Mouse (Mus musculus): ENCODE measurements around the gene Lnpep. TPM values are rescaled to one million over a fixed set of nuclear protein-coding genes. Genes with fewer than 3 reads are reported as not detected.
A peak's percentile ranks its signal among the peaks of the same experiment; 100 is the strongest.
"Not testable (repeated sequence)": the region's sequence is repeated elsewhere in the genome, so short reads cannot be mapped to it uniquely, and the experiment has no call there.

Gene Lnpep
- polyA plus RNA-seq (2012; rRNA removed), result 21.1 and 21.2 TPM in 2 replicates

- Histone ChIP-seq H3K4me1 (ENCODE audit: control insufficient read depth, insufficient read depth, low read length) (no peaks in the 10 kb centered on the region), H3K4me3 (ENCODE audit: insufficient read depth, low read length) (peak within 1 kb of the TSS; percentile 65), H3K27ac (ENCODE audit: insufficient read depth, low read length) (peak within 1 kb of the TSS; percentile 99)
- TF ChIP-seq CTCF (IDR thresholded peaks at IDR 0.05; ENCODE audit: extremely low read depth, insufficient read depth, low read length) (no peak), POLR2A (IDR thresholded peaks at IDR 0.05; ENCODE audit: extremely low read depth, insufficient read depth, low read length) (peak; percentile 78)
Measured at GRCm38 (mm10) chr17:17624957-17625586, at the start of gene Lnpep. Lnpep (minus strand) TSS chr17:17625050.

GRCm38 (mm10) chr17:17655829-17656176 lies 31.0 kb upstream of the Lnpep start:
- H3K4me1 ChIP-seq (ENCODE audit: control insufficient read depth, insufficient read depth, low read length), result no peaks in the 10 kb centered on the region
- TF ChIP-seq CTCF (IDR thresholded peaks at IDR 0.05; ENCODE audit: extremely low read depth, insufficient read depth, low read length), result no peak
- TF ChIP-seq POLR2A (IDR thresholded peaks at IDR 0.05; ENCODE audit: extremely low read depth, insufficient read depth, low read length), result no peak
- no peak overlapping the region for H3K27ac ChIP-seq (ENCODE audit: insufficient read depth, low read length)
- no peak overlapping the region for H3K4me3 ChIP-seq (ENCODE audit: insufficient read depth, low read length)

- TF ChIP-seq CTCF (IDR thresholded peaks at IDR 0.05; ENCODE audit: extremely low read depth, insufficient read depth, low read length) (no peak), POLR2A (IDR thresholded peaks at IDR 0.05; ENCODE audit: extremely low read depth, insufficient read depth, low read length) (no peak)
- Histone ChIP-seq H3K27ac (ENCODE audit: insufficient read depth, low read length) (no peak overlapping the region), H3K4me1 (ENCODE audit: control insufficient read depth, insufficient read depth, low read length) (no peaks in the 10 kb centered on the region), H3K4me3 (ENCODE audit: insufficient read depth, low read length) (no peak overlapping the region)
Measured at GRCm38 (mm10) chr17:17654997-17655828, 30.4 kb upstream of the Lnpep start.

GRCm38 (mm10) chr17:17652570-17652969 lies 27.7 kb upstream of the Lnpep start:
- Histone ChIP-seq H3K4me1 (ENCODE audit: control insufficient read depth, insufficient read depth, low read length) (no peaks in the 10 kb centered on the region), H3K27ac (ENCODE audit: insufficient read depth, low read length) (no peak overlapping the region), H3K4me3 (ENCODE audit: insufficient read depth, low read length) (no peak overlapping the region)
- TF ChIP-seq POLR2A (IDR thresholded peaks at IDR 0.05; ENCODE audit: extremely low read depth, insufficient read depth, low read length), result no peak
- no peak for TF ChIP-seq CTCF (IDR thresholded peaks at IDR 0.05; ENCODE audit: extremely low read depth, insufficient read depth, low read length)

- Histone ChIP-seq H3K27ac (ENCODE audit: insufficient read depth, low read length) (no peak overlapping the region), H3K4me3 (ENCODE audit: insufficient read depth, low read length) (no peak overlapping the region), H3K4me1 (ENCODE audit: control insufficient read depth, insufficient read depth, low read length) (no peaks in the 10 kb centered on the region)
- TF ChIP-seq CTCF (IDR thresholded peaks at IDR 0.05; ENCODE audit: extremely low read depth, insufficient read depth, low read length) (peak; percentile 78), POLR2A (IDR thresholded peaks at IDR 0.05; ENCODE audit: extremely low read depth, insufficient read depth, low read length) (no peak)
Measured at GRCm38 (mm10) chr17:17645738-17646137, 20.9 kb upstream of the Lnpep start.

GRCm38 (mm10) chr17:17637387-17637786 lies 12.5 kb upstream of the Lnpep start:
- TF ChIP-seq CTCF (IDR thresholded peaks at IDR 0.05; ENCODE audit: extremely low read depth, insufficient read depth, low read length) (no peak), POLR2A (IDR thresholded peaks at IDR 0.05; ENCODE audit: extremely low read depth, insufficient read depth, low read length) (no peak)
- H3K27ac ChIP-seq (ENCODE audit: insufficient read depth, low read length), result no peak overlapping the region
- no peak overlapping the region for H3K4me3 ChIP-seq (ENCODE audit: insufficient read depth, low read length)
- H3K4me1 ChIP-seq (ENCODE audit: control insufficient read depth, insufficient read depth, low read length), result no peaks in the 10 kb centered on the region

GRCm38 (mm10) chr17:17636147-17636546 lies 11.3 kb upstream of the Lnpep start:
- Histone ChIP-seq H3K4me1 (ENCODE audit: control insufficient read depth, insufficient read depth, low read length) (no peaks in the 10 kb centered on the region), H3K27ac (ENCODE audit: insufficient read depth, low read length) (no peak overlapping the region), H3K4me3 (ENCODE audit: insufficient read depth, low read length) (no peak overlapping the region)
- no peak for TF ChIP-seq POLR2A (IDR thresholded peaks at IDR 0.05; ENCODE audit: extremely low read depth, insufficient read depth, low read length)
- no peak for TF ChIP-seq CTCF (IDR thresholded peaks at IDR 0.05; ENCODE audit: extremely low read depth, insufficient read depth, low read length)

GRCm38 (mm10) chr17:17634033-17634432 lies 9.2 kb upstream of the Lnpep start:
- Histone ChIP-seq H3K4me3 (ENCODE audit: insufficient read depth, low read length) (no peak overlapping the region), H3K4me1 (ENCODE audit: control insufficient read depth, insufficient read depth, low read length) (no peaks in the 10 kb centered on the region), H3K27ac (ENCODE audit: insufficient read depth, low read length) (no peak overlapping the region)
- no peak for TF ChIP-seq POLR2A (IDR thresholded peaks at IDR 0.05; ENCODE audit: extremely low read depth, insufficient read depth, low read length)
- TF ChIP-seq CTCF (IDR thresholded peaks at IDR 0.05; ENCODE audit: extremely low read depth, insufficient read depth, low read length), result no peak

GRCm38 (mm10) chr17:17631985-17632384 lies 7.1 kb upstream of the Lnpep start:
- no peak overlapping the region for H3K4me3 ChIP-seq (ENCODE audit: insufficient read depth, low read length)
- no peak overlapping the region for H3K27ac ChIP-seq (ENCODE audit: insufficient read depth, low read length)
- no peaks in the 10 kb centered on the region for H3K4me1 ChIP-seq (ENCODE audit: control insufficient read depth, insufficient read depth, low read length)
- no peak for TF ChIP-seq POLR2A (IDR thresholded peaks at IDR 0.05; ENCODE audit: extremely low read depth, insufficient read depth, low read length)
- TF ChIP-seq CTCF (IDR thresholded peaks at IDR 0.05; ENCODE audit: extremely low read depth, insufficient read depth, low read length), result no peak

GRCm38 (mm10) chr17:17628237-17628879 lies 3.5 kb upstream of the Lnpep start:
- not testable (repeated sequence) for H3K4me3 ChIP-seq (ENCODE audit: insufficient read depth, low read length)

More at GRCm38 (mm10) chr17:17628237-17628879, 3.5 kb upstream of the Lnpep start:
- not testable (repeated sequence) for H3K4me1 ChIP-seq (ENCODE audit: control insufficient read depth, insufficient read depth, low read length); H3K27ac ChIP-seq (ENCODE audit: insufficient read depth, low read length)

Measured in cortical plate, adult 2 months (tissue).